Mouse (Mus musculus): ENCODE measurements around the gene Gm8362.
"Not testable (repeated sequence)": the region's sequence is repeated elsewhere in the genome, so short reads cannot be mapped to it uniquely, and the experiment has no call there.

The Gm8362 gene

DNA sequence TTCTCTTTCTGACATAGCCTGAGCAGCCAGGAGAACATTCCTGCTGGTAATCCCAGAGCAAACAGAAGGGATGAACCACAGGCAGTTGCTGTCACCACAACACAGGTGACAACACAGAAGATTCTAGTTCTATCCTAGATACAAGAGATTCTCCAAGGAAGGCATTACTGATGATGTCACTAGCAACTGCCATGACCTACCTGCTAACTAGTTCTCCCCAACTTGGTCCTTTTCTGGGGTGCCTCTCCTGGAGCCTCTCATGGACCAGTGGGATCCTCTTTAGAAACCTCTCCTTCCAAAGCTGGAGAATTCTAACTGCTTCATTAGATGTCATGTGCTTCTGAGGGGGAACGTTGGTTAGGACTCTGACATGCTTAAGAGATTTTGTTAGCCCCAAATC is at the start of gene Gm8362:
Gene Gm8362 (minus strand): TSS at position 101 of the 400 bp plus-strand sequence.
- DNase-seq = not testable (repeated sequence)

DNA sequence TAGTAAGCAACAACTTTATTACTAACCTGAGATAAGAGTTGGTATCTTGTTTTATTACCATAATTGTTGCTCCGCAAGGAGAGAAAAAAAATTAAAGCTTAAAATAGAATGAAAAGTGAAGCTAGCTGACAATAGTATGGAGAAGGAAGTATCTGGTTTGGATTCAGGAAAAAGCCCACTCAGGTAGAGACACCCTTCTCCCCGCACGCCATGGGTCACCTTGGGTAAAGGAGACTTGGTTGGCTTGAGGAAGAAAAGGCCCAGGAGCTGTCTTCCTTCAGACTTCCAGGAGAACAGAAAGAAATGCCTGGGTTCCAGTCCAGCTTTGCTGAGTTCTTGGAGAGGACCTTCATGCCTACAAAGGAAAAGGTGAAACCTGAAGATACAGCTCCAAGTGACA is 49.1 kb upstream of the Gm8362 start:
- not testable (repeated sequence) for DNase-seq

GRCm38 (mm10) chr14:6757231-6757536 is 17.0 kb downstream of the Gm8362 start:
- DNase-seq = not testable (repeated sequence)

- DNase-seq = peak; percentile 22
Measured at GRCm38 (mm10) chr14:6756384-6757230, 17.6 kb downstream of the Gm8362 start.

DNA sequence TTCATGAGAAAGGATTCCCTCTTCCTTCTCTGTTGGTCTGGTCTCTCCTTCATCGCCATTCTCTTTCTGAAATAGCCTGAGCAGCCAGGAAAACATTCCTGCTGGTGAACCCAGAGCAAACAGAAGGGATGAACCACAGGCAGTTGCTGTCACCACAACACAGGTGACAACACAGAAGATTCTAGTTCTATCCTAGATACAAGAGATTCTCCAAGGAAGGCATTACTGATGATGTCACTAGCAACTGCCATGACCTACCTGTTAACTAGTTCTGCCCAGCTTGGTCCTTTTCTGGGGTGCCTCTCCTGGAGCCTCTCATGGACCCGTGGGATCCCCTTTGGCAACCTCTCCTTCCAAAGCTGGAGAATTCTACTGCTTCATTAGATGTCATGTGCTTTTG is 32.0 kb downstream of the Gm8362 start, which contains the start of gene Gm3636:
Gene Gm3636 (minus strand): TSS at position 101 of the 400 bp plus-strand sequence.
- DNase-seq = not testable (repeated sequence)

- DNase-seq = not testable (repeated sequence)
Measured at GRCm38 (mm10) chr14:6720151-6720550, 54.1 kb downstream of the Gm8362 start, which contains the start of gene Gm8050. Gm8050 (minus strand) TSS chr14:6720251.
